Mouse (Mus musculus) ZHBTc4 (cell line): ENCODE measurements around the gene Ppef2.

Experiments
- DNase-seq: peaks from one replicate; pipeline ENCODE4 v3.0.0-alpha.2; 2011; ENCODE audit warnings: low read depth, low spot score

Gene Ppef2

DNA sequence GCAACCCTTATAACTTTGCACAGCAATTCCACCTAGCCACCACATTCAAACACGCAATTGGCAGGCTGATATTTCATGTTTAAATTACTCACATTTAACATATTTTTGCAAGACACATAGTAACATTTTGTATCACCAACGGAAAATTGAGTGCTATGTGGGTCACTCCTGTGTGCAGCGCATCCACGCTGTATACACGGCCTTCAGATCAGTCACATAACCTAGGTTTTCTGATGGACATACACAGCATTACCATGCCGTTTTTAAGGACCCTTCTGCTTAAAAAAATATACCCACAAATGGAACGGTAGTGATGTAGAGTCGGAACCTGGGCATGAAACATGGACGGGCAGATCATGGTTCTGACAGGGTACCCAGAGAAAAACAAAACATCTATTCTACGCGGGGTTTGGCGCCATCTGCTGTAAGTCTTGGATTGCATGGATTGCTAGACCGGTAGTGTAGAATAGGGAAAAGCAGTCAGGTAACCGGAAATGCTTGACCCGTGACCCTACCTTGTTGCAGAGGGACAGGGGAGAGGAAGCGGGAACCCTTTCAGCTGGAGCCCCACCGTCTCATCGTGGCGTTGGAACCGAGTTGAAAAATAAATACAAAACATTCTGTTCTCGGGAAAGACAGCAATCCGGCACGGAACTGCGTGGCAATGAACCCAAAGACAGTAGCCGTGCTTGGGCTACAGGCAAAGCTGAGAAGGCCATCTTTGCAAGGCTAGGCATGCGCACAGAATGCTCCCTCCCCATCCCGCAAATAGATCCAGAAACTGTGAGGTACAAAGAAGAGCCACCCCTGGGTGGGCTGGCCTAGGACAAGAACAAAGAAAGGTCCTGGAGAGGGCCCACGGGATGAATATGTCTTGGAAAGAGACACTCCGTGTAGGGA, 16.5 kb downstream of the Ppef2 start:
- DNase-seq, result peak; percentile 85

- DNase-seq, result peak; percentile 19
Measured at GRCm38 (mm10) chr5:92234939-92235557, 21.0 kb downstream of the Ppef2 start.

DNA sequence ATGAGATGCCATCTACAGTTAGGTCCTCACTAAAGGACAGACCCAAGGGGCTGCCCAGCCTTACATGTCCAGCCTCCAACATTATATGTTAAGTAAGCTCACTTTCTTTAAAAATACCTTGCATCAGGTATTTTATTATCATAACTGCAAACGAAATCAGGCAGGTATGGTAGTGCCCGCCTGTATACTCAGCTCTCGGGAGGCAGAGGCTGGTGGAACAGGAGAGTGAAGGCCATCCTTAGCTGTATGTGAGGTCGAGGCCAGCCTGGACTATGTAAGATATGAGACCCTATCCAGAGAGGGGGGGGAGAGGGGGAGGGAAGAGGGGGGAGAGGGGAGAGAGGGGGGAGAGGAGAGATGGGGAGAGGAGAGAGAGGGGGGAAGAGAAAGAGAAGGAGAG, 22.7 kb downstream of the Ppef2 start:
- no peak for DNase-seq

DNA sequence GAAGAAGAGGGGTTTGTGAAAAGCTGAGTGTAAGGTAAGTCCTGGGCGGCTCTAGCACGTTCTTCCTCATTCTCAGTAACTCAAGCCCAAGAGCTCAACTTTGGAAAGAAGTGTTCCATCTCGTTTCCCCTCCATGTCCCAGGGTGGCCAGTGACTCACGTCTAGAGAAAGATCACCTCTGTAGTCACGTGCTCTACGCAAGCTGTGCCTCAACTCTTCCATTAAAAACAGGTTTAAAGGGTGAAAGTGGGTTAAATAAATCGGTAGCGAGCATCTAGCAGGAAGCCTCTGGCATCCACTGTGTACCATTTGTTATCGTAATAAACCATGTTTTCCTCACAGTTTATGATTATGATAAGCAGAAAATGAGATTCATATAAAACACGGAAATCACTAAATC, 24.2 kb downstream of the Ppef2 start:
- DNase-seq, result no peak

DNA sequence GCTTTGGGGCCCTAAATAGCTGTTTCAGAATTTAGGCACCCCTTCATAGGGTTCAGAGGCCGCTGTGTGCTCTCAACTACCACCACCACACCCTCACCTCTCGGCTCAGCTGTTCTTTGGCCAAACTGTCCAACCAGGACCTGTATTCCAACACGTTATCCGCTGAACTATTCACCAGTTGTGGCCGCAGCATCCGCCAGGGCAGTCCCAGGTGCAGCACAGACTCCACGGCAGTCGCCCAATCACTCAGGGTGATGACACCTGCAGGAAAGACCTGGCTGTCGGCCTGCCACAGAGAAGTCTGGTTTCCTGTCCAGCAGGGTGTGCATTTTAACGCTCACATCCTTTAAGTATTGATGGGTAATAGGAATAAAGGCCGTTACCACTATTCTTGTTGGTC, 25.8 kb downstream of the Ppef2 start:
- DNase-seq, result peak; percentile 35

DNA sequence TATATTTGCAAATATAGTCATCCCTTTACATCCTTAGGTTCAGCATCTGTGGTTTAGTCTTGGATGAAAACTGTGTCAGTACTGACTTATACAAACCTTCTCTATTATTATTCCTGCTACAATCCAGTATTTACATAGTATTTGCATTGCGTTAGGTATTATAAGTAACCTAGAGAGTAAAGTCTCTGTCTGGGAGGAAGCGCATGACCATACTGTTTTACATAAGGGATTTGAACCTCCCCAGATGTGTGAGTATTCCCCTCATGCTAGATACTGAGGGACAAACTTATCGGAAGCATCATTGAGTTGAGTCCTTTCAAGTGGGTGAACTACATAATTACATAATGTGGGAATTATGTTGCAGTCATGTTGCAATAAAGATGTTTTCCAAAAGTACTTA, 26.6 kb downstream of the Ppef2 start:
- no peak for DNase-seq

DNA sequence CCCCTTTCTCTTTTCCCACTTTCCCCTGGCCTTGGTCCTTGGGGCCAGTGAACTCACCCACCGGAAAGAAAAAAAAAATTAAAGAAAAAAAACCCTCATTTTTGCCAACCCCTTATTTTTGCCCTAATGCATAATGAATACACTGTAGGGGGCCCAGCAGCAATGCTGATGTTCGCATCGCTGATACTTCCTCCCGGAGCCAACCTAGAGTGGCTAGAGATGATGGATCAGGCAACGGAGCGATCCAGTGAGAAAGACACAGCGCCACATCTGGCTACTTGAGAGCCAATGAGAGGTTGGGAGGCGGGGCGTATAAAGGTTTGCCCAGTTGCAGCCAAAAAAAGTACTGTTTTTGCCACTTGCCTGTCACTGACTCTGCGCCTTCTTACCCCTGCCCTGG, 27.3 kb downstream of the Ppef2 start:
- peak; percentile 68 for DNase-seq

DNA sequence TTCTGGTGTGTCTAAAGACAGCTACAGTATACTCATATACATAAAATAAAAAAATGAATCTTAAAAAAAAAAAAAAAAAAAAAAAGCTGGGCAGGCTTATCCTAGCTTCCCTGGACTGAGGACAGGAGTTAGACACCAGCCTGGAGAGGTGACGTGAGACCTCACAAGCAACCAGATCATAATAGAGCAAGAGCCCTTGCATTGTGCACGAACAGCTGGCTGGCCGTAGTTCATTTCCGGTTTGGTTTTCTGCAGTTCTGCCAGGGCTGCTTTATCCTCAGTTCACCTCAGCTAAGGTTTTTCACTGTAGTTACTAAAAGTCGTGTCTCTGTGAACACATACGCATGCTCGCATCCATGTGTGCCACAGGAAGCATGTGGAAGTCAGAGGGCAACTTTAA, 28.3 kb downstream of the Ppef2 start:
- no peak for DNase-seq

- DNase-seq, result no peak
Measured at GRCm38 (mm10) chr5:92220287-92220902, 35.7 kb downstream of the Ppef2 start.

DNA sequence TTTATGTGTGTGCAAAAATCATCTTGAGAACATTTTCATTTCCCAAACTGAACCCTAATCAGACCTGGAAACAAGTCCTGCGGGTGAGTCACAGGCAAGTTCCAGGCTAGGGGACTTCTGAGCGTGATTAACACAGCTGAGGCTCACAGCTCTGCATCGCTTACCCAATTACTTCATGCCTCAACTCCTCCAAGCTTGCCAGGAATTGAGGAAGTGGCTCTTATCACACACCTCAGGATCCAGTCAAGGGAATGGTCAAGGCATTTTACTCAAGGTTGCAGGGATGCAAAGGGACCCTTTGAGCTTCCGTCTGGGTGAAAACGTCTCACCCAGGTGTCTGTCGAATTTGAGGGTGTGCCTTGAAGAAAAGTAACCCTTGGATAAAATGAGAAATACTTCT, 36.3 kb downstream of the Ppef2 start:
- no peak for DNase-seq

DNA sequence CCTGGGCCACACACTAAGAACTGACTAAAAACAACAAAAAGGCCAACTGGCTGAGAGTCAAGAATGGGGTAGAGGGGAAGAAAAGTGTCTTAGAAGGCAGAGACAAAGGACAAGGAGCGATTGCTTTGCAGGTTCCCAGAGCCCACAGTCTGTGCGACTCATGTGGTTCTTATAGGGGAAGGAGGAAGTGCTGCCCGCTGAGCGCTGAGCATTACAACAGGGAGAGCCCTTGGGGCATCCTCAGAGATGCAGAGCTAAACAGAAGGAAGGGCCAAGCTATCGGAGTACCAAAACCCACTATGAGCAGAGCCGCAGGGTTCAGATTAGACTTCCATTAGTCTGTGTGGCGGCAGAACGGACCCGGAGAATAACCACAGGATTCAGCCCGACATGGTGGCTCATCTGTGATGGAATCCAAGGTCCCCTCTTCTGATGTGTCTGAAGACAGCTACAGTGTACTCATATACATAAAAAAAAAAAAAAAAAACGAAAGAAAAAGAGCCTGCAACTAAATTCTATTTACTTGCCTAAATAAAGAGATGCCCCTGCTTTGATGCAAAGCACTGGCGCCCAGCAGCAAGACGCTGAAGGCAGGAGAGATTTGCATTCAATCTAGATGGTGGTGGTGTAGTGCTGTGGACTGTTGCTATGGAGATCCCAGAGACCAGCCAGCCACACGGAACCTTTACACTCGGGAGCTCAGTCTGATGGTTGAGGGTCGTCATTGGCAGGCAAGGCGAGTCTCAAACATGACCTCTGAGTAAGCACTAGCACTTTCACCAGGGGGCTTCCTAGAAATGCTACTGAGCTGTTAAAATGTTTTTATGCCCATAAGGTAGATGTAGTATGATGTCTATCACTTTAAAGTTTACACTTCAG, 36.9 kb downstream of the Ppef2 start:
- peak; percentile 62 for DNase-seq

DNA sequence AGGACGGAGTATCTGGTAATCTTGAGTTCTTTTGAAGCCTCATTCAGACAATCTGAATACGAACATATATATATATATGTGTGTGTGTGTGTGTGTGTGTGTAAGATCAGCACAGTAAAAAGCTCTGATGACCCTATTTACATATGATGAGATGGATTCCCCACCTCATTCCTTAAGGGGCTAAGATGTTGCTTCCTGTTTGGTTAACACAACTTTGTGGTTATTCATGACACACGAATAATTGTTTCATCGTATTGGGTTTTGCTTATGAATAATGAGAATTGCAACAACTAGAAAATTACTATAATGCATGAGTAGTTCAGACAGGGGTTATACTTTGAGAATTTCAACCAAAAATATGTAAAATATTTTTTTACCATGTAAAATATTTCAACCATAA, 40.8 kb downstream of the Ppef2 start, which contains the start of gene U90926:
Gene U90926, minus strand, starts transcription at position 101 of the 400 bp plus-strand sequence.
- DNase-seq, result no peak

- DNase-seq, result no peak
Measured at GRCm38 (mm10) chr5:92212231-92212630, 43.8 kb downstream of the Ppef2 start.

GRCm38 (mm10) chr5:92210205-92210604, 45.9 kb downstream of the Ppef2 start:
- no peak for DNase-seq

DNA sequence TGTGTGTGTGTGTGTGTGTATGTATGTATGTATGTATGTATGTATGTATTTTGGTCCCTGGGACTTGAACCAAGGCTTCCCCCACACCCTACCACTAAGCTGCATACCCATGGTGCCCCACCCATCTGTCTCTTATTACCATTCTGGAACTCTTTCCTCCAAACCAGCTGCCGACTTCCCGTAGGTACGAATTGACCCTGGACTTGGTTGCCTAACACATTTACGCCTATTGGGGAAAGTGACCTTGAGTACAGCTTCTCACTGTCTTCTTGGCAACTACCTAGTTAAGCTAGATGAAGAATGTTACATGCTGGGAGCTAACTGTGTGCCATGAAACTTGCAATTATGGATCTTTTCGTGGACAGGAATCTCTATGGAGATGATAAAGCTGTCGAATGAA, 50.0 kb downstream of the Ppef2 start:
- no peak for DNase-seq

GRCm38 (mm10) chr5:92205706-92206105, 50.4 kb downstream of the Ppef2 start:
- no peak for DNase-seq

DNA sequence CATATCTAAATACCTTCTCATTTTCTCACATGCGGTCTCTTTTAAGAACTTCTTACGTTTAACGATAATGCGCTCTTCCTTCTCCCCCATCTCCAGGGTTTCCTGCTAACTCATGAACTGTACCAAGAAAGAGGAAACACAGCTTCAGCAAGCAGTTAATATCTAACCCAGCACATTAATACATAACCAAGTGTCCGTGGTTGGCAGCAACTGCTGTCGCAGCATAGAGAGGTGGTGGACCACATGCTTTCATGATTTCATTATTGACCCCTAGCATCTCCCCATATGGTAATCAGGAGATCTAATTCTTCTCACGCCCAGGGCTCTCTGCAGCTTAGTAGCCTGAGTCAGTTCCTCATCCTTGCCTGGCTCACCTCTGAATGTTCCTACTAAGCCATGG, 50.9 kb downstream of the Ppef2 start:
- DNase-seq, result no peak

DNA sequence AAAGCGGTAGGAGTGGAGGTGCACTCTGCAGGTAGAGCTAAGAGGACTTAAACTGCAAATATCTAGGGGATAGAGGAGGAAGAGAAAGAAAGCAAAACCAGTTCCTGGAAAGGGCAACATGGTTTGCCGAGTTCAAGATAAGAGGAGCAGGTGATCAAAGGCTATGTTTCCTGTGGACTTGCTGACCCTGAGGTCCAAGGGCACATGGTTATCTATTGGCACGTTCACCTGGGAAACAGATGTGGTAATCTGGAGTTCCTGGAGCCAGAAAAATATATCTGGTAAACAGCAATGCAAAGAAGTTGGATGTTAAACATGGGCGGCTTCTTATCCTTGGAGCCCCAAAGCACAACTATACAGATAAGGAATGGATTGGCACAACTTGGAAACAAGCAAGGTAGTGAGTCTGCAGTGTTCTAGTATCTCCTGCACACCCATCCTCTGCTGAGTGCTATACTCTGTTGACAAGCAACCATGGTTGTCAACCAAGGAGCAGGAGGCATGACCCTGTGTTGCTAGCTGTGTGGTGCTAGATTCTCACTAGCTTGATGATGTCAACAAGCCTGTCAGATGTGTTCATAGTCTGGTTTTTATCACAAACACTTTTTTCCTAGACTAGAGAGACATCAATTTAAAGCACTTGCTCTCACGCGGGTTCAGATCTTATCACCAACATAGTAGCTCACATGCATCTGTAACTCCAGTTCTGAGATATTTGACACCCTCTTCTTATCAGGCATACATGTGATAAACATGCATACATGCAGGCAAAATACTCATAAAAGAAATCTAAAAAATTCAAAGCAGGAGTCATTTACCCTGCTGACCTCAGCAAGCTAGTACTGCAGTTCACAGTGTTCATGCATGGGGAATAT, 51.7 kb downstream of the Ppef2 start:
- no peak for DNase-seq

GRCm38 (mm10) chr5:92198266-92198665, 57.8 kb downstream of the Ppef2 start:
- no peak for DNase-seq

GRCm38 (mm10) chr5:92196895-92197811, 58.9 kb downstream of the Ppef2 start:
- DNase-seq, result no peak
